Mouse (Mus musculus) neural tube, embryonic 14.5 days (tissue): Measurements from ENCODE around the gene Rpp30. TPM values are rescaled to one million over a fixed set of nuclear protein-coding genes. Genes with fewer than 3 reads are reported as not detected.

Experiments used
- ATAC-seq: fragments of 200-750 bp; cut with Nextera tagmentation; 2 replicates; pipeline ENCODE4 v1.8.0; 2017; ENCODE audit warnings: low read depth, mild to moderate bottlenecking, moderate TSS enrichment, moderate library complexity
- H3K27ac ChIP-seq: fragments of 300-500 bp; sonication (generic); 2 replicates; pipeline ENCODE4 v1.5.1; 2014; ENCODE audit warnings: low read depth, mild to moderate bottlenecking, control low read depth, low read length, moderate library complexity, mixed read lengths
- H3K27me3 ChIP-seq: fragments of 300-500 bp; sonication (generic); 2 replicates; pipeline ENCODE4 v1.6.1; 2014; ENCODE audit warnings: low read length; ENCODE audit not compliant: control insufficient read depth, insufficient read depth
- H3K36me3 ChIP-seq: fragments of 300-500 bp; sonication (generic); 2 replicates; pipeline ENCODE4 v1.6.1; 2014; ENCODE audit warnings: low read length, mixed read lengths; ENCODE audit not compliant: control insufficient read depth, insufficient read depth
- H3K4me1 ChIP-seq: fragments of 300-500 bp; sonication (generic); 2 replicates; pipeline ENCODE4 v1.6.1; 2014; ENCODE audit warnings: low read length; ENCODE audit not compliant: control insufficient read depth, insufficient read depth
- H3K4me2 ChIP-seq: fragments of 300-500 bp; sonication (generic); 2 replicates; pipeline ENCODE4 v1.6.1; 2014; ENCODE audit warnings: mild to moderate bottlenecking, low read depth, low read length, control low read depth
- H3K4me3 ChIP-seq: fragments of 300-500 bp; sonication (generic); 2 replicates; pipeline ENCODE4 v1.5.1; 2014; ENCODE audit warnings: low read depth, low read length, control low read depth, mixed read lengths
- H3K9ac ChIP-seq: fragments of 300-500 bp; sonication (generic); replicated peaks from 2 replicates; pipeline ENCODE4 v1.6.1; 2014; ENCODE audit warnings: low read depth, mild to moderate bottlenecking, control low read depth, low read length, mixed read lengths
- H3K9me3 ChIP-seq: fragments of 300-500 bp; sonication (generic); 2 replicates; pipeline ENCODE4 v1.6.1; 2016; ENCODE audit warnings: low read length; ENCODE audit not compliant: control insufficient read depth
- WGBS: fragments of 180-500 bp; shearing (Covaris S2); extraction: QIAGEN DNeasy Blood & Tissue Kit; methylation state at CpG from one replicate; pipeline ENCODE4 v1.1.7; 2014; 5-methylcytosine and 5-hydroxymethylcytosine counted together
- polyA plus RNA-seq: library from polyadenylated mRNA; unstranded; fragments of >200 nt; fragmentation: Nextera tagmentation; extraction: Ambion mirVana; gene quantifications from 2 replicates; pipeline ENCODE4 v1.2.1, GENCODE M21; 2014

Gene Rpp30
- polyA plus RNA-seq = 73.8 and 79.2 TPM in 2 replicates

DNA sequence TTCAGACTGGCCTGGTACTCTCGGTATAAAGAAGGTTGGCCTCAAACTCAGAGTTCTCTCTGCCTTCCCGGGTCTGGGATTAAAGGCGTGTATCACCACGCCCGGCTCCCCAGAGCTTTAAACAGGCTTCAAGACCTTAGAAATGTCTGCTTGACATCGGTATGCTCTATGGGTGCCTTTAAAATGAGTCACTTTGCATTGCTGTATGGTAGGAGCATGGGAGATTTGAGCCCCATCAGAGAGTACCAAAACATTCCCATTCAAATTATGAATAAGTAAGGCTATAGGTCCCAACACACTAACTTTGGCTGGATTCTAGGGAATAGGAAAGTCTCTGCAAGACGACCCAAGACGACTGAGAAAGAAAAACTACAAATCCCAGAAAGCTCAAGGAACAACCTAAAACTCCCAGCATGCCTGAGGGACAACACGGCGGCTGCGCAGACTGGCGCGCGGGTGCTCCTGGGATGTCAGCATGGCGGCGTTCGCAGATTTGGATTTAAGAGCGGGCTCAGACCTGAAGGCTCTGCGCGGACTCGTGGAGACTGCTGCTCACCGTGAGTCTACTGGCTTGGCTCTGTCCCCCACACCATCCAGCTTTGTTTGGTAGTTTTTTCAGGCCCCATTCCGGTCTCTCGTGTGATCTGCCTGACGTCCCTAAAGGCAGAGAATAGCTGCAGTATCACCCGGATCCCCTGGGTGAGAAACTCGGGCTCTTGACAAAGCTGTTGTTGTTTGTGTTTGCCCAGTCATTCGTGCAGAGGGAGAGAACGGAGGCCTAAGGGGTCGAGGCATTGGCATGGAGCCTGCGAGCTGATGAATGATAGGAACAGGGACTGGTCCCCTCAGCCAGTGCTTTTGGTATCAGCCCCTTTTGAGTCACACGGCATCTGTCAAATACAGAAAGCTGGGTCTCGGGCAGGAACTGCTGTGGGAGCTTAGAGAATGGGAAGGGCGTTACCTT lies at the start of gene Rpp30:
Rpp30 (plus strand) TSS at position 455 of the 964 bp plus-strand sequence.
- ATAC-seq = peak; percentile 97
- Histone ChIP-seq H3K9me3 (no peaks in the 10 kb centered on the region), H3K36me3 (peaks cover 6% of the 10 kb centered on the region), H3K4me3 (peak within 1 kb of the TSS; percentile 42), H3K9ac (peak within 1 kb of the TSS; percentile 56), H3K4me2 (peak within 1 kb of the TSS; percentile 78), H3K27me3 (no peaks in the 10 kb centered on the region), H3K4me1 (peaks cover 5% of the 10 kb centered on the region; the same call in 1 of the 2 replicates), H3K27ac (peak within 1 kb of the TSS; percentile 52; the same call in 1 of the 2 replicates)
- 2% methylated on average over 34 of the region's 34 CpGs for WGBS

DNA sequence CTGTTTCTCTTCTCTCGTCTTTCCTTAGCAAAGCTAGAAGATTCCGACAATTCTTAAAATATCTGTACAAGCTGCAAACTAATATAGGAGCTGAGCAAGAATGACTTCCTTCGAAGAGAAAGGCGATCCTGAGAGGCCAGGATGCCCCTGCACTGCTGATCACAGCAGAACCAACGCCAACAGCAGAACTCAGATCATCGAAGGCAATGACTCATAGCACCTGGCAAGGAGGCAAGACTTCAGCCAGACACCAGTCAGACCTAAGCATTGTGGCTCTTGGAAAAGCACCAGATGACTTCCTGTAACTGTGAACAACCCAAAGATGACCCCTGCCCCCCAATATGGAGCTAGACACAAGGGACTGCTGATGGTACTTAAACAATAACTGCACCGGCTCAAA lies 37.5 kb upstream of the Rpp30 start:
- no peak for ATAC-seq

DNA sequence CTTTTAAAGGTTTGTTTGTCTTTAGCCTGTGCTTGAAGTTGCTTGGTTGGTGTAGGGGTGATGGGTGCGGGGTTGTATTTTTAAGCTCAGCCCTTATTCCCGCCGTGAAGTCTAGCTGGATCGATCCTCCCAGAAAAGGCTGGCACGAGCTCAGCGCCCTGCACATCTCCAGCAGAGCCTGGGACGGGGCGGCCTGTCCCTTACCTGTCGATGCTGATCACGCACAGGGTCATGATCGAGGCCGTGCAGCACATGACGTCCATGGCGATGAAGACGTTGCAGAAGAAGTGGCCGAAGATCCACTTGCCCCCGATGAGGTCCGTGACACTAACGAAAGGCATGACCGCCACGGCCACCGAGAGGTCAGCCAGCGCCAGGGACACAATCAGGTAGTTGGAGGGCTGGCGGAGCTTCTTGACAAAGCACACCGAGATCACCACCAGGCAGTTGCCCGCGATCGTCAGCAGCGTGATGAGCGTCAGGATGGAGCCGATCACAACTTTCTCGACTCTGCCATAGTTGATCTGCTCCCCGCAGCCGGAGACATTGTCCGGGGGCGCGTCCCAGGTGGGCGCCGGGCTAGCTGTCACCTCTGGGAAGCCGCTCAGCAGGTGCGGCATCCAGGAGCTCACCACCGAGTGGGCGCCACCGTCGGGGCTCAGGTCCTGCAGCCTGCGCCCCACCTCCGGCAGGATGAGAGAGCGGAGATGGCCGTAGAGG lies 26.9 kb upstream of the Rpp30 start:
- Histone ChIP-seq H3K27ac (peak overlapping the region; percentile 76), H3K36me3 (no peaks in the 10 kb centered on the region), H3K9ac (peak overlapping the region; percentile 72), H3K4me2 (peak overlapping the region; percentile 73), H3K27me3 (peaks cover 5% of the 10 kb centered on the region; the same call in 1 of the 2 replicates), H3K4me1 (no peaks in the 10 kb centered on the region), H3K9me3 (no peaks in the 10 kb centered on the region), H3K4me3 (peak overlapping the region; percentile 60)
- WGBS = 8% methylated on average over 48 of the region's 49 CpGs
- peak; percentile 6; the same call in 1 of the 2 replicates for ATAC-seq

More for the DNA sequence above, 37.5 kb upstream of the Rpp30 start:
- no peaks in the 10 kb centered on the region for H3K4me1 ChIP-seq
- H3K27ac ChIP-seq = no peak overlapping the region
- WGBS = 85% methylated on average over 7 of the region's 7 CpGs
- no peak overlapping the region for H3K4me2 ChIP-seq
- H3K4me3 ChIP-seq = no peak overlapping the region
- H3K36me3 ChIP-seq = no peaks in the 10 kb centered on the region
- H3K9ac ChIP-seq = no peak overlapping the region
- no peaks in the 10 kb centered on the region for H3K27me3 ChIP-seq
- no peaks in the 10 kb centered on the region for H3K9me3 ChIP-seq

DNA sequence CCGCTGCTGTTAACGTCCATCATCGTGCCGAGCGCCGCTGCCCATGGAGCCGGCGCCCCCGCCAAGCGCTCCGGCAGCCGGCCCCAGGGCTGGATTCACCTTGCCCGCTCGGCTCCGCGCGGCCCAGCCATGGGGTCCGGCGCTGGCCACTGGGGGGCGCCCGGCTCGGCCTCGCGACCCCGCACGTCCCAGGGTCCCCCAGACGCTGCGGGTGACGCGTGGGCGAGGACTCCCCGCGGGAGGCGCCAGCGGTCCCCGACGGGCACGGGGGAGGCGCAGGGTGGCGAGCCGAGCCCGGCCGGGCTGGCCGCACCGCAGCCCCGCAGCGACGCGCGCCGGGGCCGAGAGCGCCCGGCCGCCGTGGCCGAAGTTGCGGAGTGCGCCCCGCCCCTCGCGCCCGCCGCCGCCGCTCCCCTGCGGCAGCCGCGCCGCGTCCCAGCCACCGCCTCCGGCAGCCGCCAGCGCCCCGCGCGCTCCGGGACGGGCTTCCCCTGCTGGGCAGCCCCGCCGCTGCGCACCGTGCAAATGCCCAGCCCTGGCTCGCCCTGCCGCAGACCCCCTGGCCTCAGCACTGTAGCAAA lies 26.2 kb upstream of the Rpp30 start, which contains the start of gene Htr7:
Htr7 (minus strand) TSS at position 277 of the 581 bp plus-strand sequence.
- H3K9ac ChIP-seq = peak within 1 kb of the TSS; percentile 72
- H3K9me3 ChIP-seq = no peaks in the 10 kb centered on the region
- peak within 1 kb of the TSS; percentile 76 for H3K27ac ChIP-seq
- H3K27me3 ChIP-seq = peaks cover 5% of the 10 kb centered on the region; the same call in 1 of the 2 replicates
- H3K4me1 ChIP-seq = no peaks in the 10 kb centered on the region
- no peaks in the 10 kb centered on the region for H3K36me3 ChIP-seq
- peak; percentile 95 for ATAC-seq
- peak within 1 kb of the TSS; percentile 60 for H3K4me3 ChIP-seq
- peak within 1 kb of the TSS; percentile 73 for H3K4me2 ChIP-seq
- 0% methylated on average over 62 of the region's 86 CpGs for WGBS

DNA sequence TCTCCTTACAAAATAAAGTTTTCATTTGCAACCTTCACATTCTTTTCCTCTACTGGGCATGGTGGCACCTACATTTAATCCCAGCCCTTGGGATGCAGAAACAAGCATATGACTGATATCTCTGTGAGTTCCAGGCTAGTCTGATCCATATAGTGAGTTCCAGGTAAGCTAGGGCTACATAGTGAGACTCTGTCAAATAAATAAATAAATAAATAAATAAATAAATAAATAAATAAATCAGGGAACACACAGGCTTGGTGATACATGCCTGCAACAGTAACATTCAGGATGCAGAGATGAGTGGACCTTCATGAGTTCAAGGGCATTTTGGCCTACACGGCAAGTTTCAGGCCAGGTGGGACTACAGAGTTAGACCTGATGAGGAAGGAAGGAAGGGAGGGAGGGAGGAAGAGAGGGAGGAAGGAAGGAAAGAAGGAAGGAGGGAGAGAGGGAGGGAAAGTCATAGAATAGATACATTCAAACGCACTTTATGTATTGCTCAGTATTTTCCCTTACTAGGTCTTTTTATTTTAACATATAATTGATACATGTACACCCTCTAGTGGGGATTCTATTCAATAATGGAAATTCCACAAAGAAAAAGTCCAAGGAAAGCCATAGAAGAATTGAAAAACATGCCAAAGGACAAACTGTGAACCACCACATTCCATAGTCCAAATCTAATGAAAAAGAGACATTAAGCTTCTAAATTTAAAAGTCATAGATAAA lies 20.6 kb upstream of the Rpp30 start:
- Histone ChIP-seq H3K4me2 (no peak overlapping the region), H3K9me3 (no peaks in the 10 kb centered on the region), H3K9ac (no peak overlapping the region), H3K4me3 (no peak overlapping the region), H3K27me3 (no peaks in the 10 kb centered on the region), H3K36me3 (no peaks in the 10 kb centered on the region), H3K4me1 (no peaks in the 10 kb centered on the region), H3K27ac (no peak overlapping the region)
- 77% methylated on average over 2 of the region's 2 CpGs for WGBS
- peak; percentile 45; the same call in 1 of the 2 replicates for ATAC-seq

DNA sequence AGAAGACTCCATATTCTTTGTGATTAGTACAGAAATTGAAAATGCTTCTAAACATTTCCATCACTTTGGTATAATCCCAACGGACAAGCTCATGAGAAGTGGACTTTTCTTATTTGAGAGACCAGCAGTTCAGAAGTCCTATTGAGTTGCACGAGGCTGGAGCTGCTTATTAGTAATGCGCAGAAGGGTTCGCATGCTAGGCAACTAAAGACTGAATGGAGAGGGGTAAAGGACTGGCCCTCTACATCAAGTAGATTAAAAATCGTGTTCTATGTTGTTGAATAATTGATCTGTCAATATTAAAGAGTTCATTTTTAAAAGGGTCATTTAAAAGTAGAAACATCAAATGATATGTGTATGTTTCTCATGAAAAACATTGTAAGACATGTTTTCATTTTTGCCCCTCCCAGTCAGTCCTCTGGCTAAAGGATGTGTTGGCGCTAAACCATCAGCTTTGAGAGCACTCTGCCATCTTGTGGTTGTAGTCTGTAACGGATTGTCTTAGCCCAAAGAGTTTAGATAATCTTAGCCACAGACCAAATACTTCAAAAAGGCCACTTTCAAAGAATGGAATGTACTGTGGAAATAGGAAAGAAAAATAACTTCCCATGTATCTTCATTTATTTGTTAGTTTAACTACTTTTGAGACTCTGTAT lies 782 bp upstream of the Rpp30 start:
- no peaks in the 10 kb centered on the region for H3K9me3 ChIP-seq
- WGBS = 39% methylated on average over 7 of the region's 7 CpGs
- no peaks in the 10 kb centered on the region for H3K27me3 ChIP-seq
- H3K9ac ChIP-seq = no peak overlapping the region; the same call in 1 of the 2 replicates
- peak overlapping the region; percentile 78 for H3K4me2 ChIP-seq
- peak overlapping the region; percentile 42 for H3K4me3 ChIP-seq
- ATAC-seq = peak; percentile 90
- H3K27ac ChIP-seq = no peak overlapping the region
- H3K36me3 ChIP-seq = no peaks in the 10 kb centered on the region
- H3K4me1 ChIP-seq = peaks cover 5% of the 10 kb centered on the region; the same call in 1 of the 2 replicates

DNA sequence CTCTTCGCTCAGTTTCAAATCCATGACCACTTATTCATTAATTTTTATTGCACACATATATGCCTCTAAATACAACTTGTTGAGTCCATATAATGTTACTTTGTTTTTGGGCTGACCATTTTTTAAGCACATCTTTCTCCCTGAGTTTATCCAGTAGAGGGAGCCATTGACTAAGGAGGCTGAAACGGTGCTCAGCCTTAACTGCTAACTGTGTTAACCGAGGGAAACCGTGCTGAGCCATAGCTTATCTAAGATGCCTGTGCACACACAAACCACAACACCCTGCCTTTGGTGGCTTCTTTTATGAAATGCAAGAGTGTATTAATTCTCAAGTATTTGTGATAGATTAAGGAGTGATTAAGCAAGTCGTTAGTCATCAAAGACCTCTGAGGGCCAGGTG lies 7.3 kb downstream of the Rpp30 start:
- H3K27me3 ChIP-seq = no peaks in the 10 kb centered on the region
- 52% methylated on average over 5 of the region's 5 CpGs for WGBS
- H3K36me3 ChIP-seq = peaks cover 22% of the 10 kb centered on the region
- no peak overlapping the region for H3K4me3 ChIP-seq
- no peak overlapping the region for H3K4me2 ChIP-seq
- no peak overlapping the region for H3K27ac ChIP-seq
- no peaks in the 10 kb centered on the region for H3K9me3 ChIP-seq
- ATAC-seq = 0 out of 2 replicates have a peak, but pooled peaks have one; percentile 34
- H3K4me1 ChIP-seq = no peaks in the 10 kb centered on the region
- H3K9ac ChIP-seq = no peak overlapping the region

DNA sequence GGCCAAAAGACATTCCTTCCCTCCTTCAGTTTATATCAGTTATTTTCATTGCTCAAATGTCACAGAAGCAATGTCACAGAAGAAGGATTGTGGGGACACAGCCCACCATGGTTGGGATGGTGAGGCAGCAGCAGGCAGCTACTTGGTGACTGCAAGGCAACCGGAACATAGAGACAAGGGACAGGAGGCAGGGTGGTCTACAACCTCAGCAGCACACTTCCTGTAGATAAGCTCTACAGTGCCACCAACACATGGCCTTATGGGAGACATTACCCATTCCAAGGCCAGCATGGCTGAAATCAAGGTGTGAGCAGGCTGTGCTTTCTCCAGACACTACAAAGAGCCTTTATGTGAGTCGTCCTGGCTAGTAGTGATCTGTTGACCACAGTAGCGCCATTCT lies 13.7 kb downstream of the Rpp30 start:
- H3K4me1 ChIP-seq = no peaks in the 10 kb centered on the region
- no peaks in the 10 kb centered on the region for H3K27me3 ChIP-seq
- H3K36me3 ChIP-seq = peaks cover 37% of the 10 kb centered on the region
- no peak overlapping the region for H3K4me3 ChIP-seq
- 85% methylated on average over 3 of the region's 3 CpGs for WGBS
- H3K9ac ChIP-seq = no peak overlapping the region
- no peak overlapping the region for H3K27ac ChIP-seq
- ATAC-seq = no peak
- H3K4me2 ChIP-seq = no peak overlapping the region
- H3K9me3 ChIP-seq = no peaks in the 10 kb centered on the region
